Mouse (Mus musculus): ENCODE results near the gene Otub2.

The Otub2 gene

GRCm38 (mm10) chr12:103388505-103389347 is at the start of gene Otub2:
Gene Otub2, plus strand, starts transcription at chr12:103388682.
- peak; percentile 92 to 96 for DNase-seq (ENCODE audit: low spot score in 2 of 2)

GRCm38 (mm10) chr12:103341212-103341611 is 47.3 kb upstream of the Otub2 start:
- DNase-seq (ENCODE audit: low spot score in 2 of 2) = peak in 1 of 2 experiments; percentile 69

- DNase-seq (ENCODE audit: low spot score in 2 of 2) = peak in 1 of 2 experiments; percentile 77
Observed at GRCm38 (mm10) chr12:103343456-103343855, 45.0 kb upstream of the Otub2 start.

DNA sequence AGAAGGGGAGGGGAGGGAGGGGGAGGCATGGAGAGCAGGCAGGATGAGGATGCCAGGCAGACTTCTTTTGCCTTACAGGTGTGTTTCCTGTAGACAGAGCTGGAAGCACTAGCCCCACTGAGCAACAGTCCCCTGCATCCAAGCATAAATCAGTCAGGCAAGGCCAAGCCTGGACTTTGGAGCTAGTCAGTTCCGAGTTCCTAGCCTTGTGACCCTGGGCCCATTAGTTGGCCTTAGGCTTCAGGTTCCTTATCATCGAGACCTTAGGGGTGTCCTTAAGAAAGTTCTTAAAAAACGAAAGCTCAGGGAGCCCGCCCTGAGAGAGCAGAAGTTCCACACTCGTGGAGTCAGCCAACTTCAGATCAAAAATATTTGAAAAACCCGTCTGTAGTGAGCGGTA is 43.5 kb upstream of the Otub2 start:
- no peak for DNase-seq (ENCODE audit: low spot score in 2 of 2)

GRCm38 (mm10) chr12:103346945-103347344 is 41.5 kb upstream of the Otub2 start:
- DNase-seq (ENCODE audit: low spot score in 2 of 2) = no peak

DNA sequence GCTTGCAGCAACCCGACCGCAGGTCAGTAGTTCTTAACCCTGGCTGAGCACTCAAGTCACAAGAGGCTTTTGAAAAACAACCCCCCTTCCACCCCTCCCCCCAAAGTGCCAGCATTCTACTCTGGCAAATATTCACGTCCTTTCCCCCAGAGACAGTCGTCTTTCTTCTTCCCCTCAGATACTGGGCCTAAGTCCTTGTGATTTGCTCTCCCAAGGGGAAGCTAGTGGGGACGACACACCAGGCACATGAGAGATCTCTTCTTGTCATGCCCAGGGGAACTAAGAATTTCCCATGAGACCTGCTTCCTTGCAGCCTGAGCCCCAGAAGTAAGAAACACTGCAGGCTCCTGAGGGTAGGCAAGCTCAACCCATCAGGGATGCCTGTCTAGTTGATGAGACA is 41.1 kb upstream of the Otub2 start:
- DNase-seq (ENCODE audit: low spot score in 2 of 2) = no peak

DNA sequence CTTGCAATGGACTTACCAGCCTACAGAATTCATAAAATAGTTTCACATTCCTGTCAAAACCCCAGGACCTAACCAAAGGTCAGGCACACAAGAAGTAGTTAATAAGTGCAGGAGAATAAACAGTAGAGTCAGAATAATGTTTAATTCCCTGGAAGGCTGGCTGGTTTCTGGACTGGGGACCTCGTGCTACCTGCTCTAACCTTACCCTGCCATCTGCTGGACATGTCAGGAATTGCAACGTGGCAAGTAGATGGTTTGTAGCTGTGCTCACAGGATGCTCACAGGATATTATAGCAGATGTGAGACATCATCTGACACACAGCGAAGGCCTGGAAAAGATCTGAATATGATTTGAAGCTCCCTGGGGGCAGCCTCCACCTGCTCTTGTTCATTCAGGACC is 40.0 kb upstream of the Otub2 start:
- DNase-seq (ENCODE audit: low spot score in 2 of 2) = peak; percentile 75 to 88

DNA sequence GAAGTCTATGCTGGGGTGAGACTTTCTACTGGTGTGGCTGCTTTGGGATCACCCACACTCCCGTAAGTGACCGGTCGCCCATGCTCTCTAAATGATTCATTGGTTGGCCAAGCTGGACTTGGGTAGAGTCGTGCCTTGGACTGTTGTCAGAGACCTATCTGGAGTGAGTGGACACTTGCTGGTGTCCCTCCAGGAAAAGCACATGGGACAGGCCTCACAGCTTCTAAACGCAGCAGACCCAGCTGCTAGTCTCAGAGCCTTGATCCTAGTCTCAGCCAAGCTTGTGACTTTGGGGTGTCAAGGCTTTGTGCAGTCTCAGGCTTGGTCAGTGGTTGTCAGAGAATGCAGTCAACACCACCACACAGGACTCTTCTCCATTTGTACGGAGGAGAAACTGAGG is 35.7 kb upstream of the Otub2 start:
- no peak for DNase-seq (ENCODE audit: low spot score in 2 of 2)

- DNase-seq (ENCODE audit: low spot score in 2 of 2) = peak in 1 of 2 experiments; percentile 53
Observed at GRCm38 (mm10) chr12:103353538-103353937, 34.9 kb upstream of the Otub2 start.

DNA sequence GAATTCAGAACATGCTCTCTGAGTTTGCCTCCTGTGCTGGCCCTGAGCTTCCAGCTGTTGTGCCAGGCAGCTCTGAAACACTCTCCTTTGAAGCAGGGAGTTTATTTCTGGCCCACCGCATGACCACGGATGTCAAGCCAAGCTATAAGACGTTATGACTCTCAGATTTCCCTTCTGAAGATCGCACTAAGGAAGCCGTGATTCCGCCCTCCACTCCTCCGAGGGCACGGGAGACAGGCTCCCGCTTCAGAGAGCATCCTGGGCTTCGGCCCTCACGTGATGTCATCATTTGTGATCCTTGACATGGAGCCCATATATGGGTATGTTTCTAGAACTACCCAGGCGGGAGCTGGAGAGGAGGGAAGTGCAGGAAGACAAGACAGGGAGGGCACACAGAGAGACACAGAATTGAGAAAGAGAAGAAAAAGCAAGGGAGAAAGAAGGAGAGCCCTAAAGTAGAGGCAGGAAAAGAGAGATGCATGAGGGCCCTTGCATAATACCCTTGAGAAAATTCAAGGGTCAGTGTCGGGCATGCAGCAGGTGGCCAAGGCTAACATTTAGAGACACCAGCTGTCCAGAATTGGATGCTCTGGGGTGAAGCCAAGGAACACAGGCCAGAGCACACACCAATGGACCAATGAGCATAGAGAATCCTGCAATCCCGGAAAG is 32.6 kb upstream of the Otub2 start, which contains the start of gene Asb2:
Gene Asb2 (minus strand): TSS at position 256 of the 669 bp plus-strand sequence.
- DNase-seq (ENCODE audit: low spot score in 2 of 2) = no peak

DNA sequence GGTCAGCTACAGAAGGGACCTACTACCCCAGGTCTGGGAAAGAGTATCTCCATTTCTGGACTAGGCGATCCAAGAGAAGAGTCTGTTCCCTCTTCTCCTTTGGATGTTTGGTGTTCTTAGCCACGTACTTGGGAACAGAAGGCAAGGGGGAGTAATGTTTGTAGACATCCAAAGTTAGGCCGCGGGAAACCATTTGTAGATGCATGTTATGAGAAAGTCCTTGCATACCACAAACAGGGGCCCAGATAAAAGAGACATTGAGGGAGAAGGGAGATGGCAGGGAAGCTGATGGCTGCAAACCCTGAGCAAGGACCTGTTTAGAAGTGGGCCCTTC is 32.1 kb upstream of the Otub2 start:
- DNase-seq (ENCODE audit: low spot score in 2 of 2) = no peak

DNA sequence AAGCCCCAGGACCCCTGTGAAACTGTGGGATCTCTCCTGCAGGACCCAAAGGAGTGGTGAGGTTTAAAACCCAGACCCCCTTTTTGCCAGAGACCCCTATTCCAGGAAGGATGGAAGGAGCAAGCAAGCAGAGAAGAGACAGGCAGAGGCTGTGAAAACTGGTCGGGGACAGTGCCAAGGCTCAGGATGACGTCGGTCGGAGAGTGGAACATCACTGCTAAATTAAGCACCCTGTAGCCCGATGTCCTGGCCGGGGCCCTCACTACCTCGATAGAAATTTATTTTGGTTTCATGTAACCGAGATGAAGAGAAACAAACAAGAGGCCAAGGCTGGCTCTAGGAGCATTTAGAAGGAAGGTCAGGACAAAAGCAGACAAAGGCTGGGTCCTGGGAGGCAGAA is 30.3 kb upstream of the Otub2 start:
- DNase-seq (ENCODE audit: low spot score in 2 of 2) = no peak

DNA sequence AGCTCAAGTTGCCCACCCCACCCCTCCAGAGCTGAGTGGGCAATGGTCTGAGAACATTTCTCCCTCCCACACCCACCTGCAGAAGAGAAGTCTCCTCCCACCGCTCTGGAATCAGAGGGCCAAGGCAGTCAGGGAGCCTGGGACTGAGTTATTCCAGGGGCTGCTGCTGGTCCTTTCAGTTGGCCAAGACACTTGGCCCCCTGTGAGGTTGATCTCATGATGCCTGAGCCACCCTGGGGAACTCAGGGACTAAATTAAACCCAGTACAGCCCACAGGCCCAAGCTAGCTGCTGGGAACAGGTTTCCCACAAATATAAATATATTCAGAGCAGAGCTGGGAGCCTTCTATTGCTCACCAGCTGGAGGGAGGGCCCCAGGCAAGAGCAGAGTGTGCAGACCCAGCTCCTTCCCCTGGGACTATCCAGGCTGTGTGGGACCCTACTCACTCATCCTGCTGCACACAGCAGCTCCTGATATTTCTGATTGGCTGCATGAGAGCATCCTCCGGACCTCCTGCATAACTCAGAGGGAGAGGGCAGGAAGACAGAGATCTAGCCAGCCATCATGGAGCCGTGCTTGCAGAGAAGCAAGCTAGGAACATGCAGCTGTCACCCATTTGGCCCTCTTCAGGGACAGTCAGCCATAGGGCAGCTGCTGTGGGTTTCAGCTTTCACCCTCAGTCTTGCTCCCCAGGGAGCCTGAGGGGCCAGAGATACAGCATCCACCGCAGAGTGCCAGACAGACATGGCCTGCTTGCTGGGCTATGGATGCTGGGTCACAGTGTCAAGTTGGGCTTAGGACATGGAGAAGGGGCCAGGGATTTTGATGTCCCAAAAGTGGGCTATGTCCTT is 29.3 kb upstream of the Otub2 start:
- DNase-seq (ENCODE audit: low spot score in 2 of 2) = peak in 1 of 2 experiments; percentile 41

- no peak for DNase-seq (ENCODE audit: low spot score in 2 of 2)
Observed at GRCm38 (mm10) chr12:103360812-103361211, 27.7 kb upstream of the Otub2 start.

DNA sequence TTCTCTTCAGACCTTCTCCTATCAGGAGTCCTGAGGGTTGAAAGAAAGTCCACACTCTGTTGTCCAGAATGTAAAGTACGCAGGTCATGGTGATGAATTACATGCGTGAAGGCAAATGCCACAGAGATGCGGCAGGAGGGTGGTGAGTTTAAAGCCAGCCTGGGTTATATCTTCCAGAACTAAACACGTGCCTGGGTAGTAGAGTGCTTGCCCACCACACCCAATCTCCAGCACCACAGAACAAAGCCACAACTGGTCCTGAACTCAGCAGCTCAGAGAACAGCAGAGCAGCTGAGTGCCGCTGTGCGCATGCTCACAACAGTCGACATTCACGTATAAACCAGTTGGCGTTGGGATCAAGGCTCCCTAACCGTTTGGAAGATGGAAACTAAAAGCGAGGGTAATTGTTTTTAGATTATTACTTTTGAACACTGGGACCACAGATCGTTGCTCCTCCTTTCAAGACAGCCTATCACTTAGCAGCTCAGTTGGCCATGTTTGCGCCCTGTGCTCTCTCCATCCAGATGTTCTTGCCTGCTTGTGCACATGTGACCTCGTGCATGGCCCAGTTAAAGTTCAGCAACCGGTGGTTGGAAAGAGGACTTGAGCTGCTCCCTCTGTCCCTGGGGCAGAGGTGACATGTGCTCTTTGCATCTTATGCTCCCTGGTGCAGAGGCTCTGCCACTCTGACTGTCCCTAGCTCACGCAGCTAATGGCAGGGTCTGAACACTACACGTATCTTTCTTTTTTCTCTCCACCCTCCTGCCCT is 26.8 kb upstream of the Otub2 start:
- DNase-seq (ENCODE audit: low spot score in 2 of 2) = no peak

DNA sequence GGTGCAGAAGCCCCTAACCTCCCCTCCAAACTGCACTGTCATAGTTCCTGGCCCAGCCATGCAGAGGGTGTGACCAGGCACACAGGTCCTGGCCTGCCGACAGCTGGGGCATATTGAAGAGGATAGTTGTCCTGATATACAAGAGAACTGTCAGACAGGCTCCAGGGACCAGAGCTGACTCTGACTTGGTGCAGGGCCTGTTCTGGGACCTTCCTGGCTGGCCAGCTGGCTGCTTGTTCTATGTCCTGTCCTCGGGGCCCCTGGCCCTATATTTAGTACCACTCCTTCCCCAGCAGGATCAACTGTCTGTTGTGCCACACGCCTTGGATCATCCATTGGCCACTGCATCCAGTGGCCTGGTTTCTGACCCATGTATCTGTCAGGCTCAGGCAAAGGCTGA is 26.1 kb upstream of the Otub2 start:
- no peak for DNase-seq (ENCODE audit: low spot score in 2 of 2)

DNA sequence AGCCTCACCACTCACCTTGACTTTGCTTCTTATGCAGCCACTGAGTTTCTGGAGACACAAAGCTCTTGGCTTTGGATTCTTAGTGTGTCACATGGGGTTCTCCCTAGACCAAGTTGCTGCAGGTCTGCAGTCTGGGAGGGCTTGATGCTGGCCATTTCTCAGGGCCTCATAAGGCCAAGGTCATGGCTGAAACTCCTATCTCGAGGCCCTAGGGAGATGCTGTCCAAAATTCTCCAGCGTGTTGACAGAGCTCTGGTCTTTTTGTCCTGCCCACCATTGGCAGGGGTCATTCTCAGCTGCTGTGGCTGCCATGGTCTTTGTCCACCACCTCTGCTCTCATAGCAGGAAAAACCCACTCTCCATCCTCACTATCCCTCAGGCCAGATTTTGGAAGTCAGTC is 21.3 kb upstream of the Otub2 start:
- no peak for DNase-seq (ENCODE audit: low spot score in 2 of 2)

DNA sequence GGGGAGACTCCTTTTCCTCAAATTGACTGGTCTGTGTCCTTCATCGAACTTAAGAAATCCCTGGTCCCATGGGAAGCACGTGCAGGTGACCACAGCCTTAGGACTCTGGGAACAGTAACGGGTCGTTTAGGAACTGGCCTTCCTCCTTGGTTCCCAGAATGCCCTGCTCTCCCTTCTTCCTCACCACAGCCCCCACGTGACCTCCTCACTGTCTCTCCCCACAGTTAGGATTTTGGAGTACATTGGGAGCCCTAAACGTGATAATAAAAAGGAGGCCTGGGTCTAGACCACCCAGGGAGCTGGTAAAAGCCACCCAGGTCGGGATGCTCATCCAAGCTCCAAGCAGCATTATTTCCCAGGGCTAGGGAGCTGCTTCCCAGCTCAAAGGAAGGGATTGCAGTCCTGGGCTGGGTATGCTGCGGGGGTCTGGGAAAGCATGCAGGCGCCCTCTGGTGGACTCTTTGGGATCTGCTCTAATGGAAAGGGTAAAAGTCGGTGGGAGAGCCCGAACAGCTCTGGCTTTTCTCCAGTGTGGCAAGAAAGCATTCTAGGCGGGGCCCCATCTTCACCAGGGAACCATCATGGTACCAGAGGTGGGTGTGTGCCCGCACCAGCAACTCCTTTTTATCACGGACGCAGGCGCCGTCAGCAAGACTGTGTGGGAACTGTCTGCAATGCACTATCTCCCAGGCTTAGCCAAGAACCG is 20.7 kb upstream of the Otub2 start:
- DNase-seq (ENCODE audit: low spot score in 2 of 2) = peak; percentile 72 to 84

GRCm38 (mm10) chr12:103368326-103368669 is 20.2 kb upstream of the Otub2 start:
- no peak for DNase-seq (ENCODE audit: low spot score in 2 of 2)

DNA sequence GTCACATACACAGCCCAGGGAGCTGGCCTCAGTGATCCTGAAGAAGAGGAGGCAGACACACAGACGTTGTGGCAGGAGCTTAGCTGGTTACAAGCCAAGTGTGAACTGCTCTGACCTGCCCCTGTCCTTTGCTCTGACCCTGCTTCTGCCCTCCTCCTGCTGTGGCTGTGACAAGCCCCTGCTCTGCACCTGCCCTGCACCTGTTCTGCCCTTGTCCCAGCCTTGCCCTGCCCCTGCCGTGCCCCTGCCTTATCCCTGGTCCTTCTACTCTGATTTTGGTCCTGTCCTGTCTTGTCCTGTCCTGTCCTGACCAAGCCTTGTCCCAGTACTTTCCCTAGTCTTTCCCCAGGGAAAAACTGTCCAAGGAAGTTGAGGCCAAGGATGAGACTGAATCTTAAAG is 19.7 kb upstream of the Otub2 start:
- DNase-seq (ENCODE audit: low spot score in 2 of 2) = no peak

DNA sequence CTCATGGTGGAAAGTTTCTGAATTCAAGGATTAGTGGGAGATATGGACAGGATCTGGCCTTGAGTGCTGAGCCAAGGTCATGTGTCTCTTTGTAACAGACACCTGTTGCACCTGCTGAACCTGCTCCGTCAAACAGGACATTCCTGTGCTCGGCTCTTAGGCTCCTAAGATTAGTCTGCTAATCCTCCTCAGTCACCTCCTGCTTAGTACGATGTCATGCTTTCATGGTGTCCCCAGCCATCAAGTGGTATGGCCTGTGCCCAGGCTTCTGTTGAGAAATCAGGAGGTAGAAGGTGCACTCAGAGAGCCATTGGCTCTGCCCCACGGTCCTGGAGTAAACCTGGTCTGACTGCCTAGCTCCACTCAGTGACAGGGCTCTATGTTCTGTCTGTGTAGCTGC is 17.6 kb upstream of the Otub2 start:
- no peak for DNase-seq (ENCODE audit: low spot score in 2 of 2)

Data from spleen, postnatal 10 days (tissue).